Mouse (Mus musculus): Measurements from ENCODE around the gene Gm20219.

DNA sequence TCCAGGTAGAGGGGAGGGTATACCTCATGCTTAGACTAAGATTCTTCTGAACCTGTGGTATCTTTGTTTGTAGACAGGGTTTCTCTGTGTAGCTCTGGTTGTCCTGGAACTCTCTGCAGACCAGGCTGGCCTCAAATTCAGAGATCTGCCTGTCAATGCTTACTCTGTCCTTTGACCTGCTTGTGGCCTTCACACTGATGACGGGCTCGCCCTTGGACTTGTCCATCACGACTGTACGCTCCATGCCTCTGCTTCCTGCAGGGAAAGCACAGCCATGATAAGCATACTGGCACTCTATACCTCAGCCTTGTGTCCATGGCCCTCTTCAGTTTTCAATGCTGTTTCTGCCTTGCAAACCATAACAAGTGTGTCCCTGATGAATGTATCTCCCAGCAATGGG is 13.2 kb upstream of the Gm20219 start:
- no peak for TF ChIP-seq CTCF (conservative IDR thresholded peaks at IDR 0.05; ENCODE audit: low read length)
- no peak for TF ChIP-seq POU5F1 (IDR thresholded peaks at IDR 0.05; ENCODE audit: borderline replicate concordance, low read length)
